Mouse (Mus musculus): Measurements from ENCODE around the gene Pax5.

DNA sequence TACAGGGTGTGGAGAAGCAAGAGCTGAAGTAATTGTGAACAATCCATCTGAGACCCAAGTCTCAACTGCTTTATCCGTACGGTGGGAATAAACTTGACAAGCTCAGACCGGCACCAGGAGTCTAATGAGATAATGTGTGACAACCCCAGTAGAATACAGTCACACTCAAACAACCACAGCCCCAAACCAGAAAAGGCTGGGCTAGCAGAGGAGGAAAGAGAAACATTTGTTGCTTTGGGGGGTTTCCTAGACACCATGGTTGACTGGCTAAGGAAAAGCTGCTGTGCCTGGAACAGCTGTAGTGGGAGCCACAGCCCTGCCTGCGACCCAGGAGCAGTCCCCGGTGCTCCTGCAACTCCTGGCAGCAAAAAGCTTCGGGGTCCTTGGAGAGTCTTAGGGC is 219.4 kb downstream of the Pax5 start:
- TF ChIP-seq CTCF (IDR thresholded peaks at IDR 0.05; ENCODE audit: control insufficient read depth, insufficient read depth, insufficient read length) (no peak), USF1 (IDR thresholded peaks at IDR 0.05; ENCODE audit: low read depth) (no peak), MAX (IDR thresholded peaks at IDR 0.05) (no peak), MYOD1 (IDR thresholded peaks at IDR 0.05; ENCODE audit: control insufficient read depth, insufficient read length, low read depth) (no peak)
